Mouse (Mus musculus): ENCODE data around the gene Baiap2l2. TPM values are rescaled to one million over a fixed set of nuclear protein-coding genes. Genes with fewer than 3 reads are reported as not detected.
A peak's percentile ranks its signal among the peaks of the same experiment; 100 is the strongest.

Baiap2l2 gene
- polyA plus RNA-seq (2011; ENCODE audit: insufficient read depth, insufficient read length, low replicate concordance, missing spikeins) = not detected in 2 replicates

- Histone ChIP-seq H3K27ac (ENCODE audit: control insufficient read depth, insufficient read depth, low read depth, low read length, poor library complexity) (no peak within 1 kb of the TSS), H3K4me1 (ENCODE audit: control insufficient read depth, insufficient read depth, low read length) (no peaks in the 10 kb centered on the region; the same call in 1 of the 2 replicates), H3K4me3 (replicated peaks; ENCODE audit: control insufficient read depth, low read depth, low read length) (no peak within 1 kb of the TSS)
- no peak for TF ChIP-seq CTCF (IDR thresholded peaks at IDR 0.05; ENCODE audit: control insufficient read depth, insufficient read depth, low read length)
- no peak for TF ChIP-seq POLR2A (IDR thresholded peaks at IDR 0.05; ENCODE audit: borderline replicate concordance, control insufficient read depth, low read depth, low read length)
- 72% methylated on average over 10 of the region's 10 CpGs for WGBS
Measured at GRCm38 (mm10) chr15:79285399-79285798, at the start of gene Baiap2l2. Baiap2l2 (minus strand) TSS chr15:79285537.

- TF ChIP-seq CTCF (IDR thresholded peaks at IDR 0.05; ENCODE audit: control insufficient read depth, insufficient read depth, low read length) (no peak), POLR2A (IDR thresholded peaks at IDR 0.05; ENCODE audit: borderline replicate concordance, control insufficient read depth, low read depth, low read length) (no peak)
- H3K4me3 ChIP-seq (replicated peaks; ENCODE audit: control insufficient read depth, low read depth, low read length) = no peak overlapping the region
- no peak overlapping the region for H3K27ac ChIP-seq (ENCODE audit: control insufficient read depth, insufficient read depth, low read depth, low read length, poor library complexity)
- 64% methylated on average over 4 of the region's 4 CpGs for WGBS
- H3K4me1 ChIP-seq (ENCODE audit: control insufficient read depth, insufficient read depth, low read length) = no peaks in the 10 kb centered on the region; the same call in 1 of the 2 replicates
Measured at GRCm38 (mm10) chr15:79333409-79333808, 48.1 kb upstream of the Baiap2l2 start.

- Histone ChIP-seq H3K4me3 (replicated peaks; ENCODE audit: control insufficient read depth, low read depth, low read length) (no peak overlapping the region), H3K4me1 (ENCODE audit: control insufficient read depth, insufficient read depth, low read length) (peaks cover 1% of the 10 kb centered on the region; the same call in 1 of the 2 replicates), H3K27ac (ENCODE audit: control insufficient read depth, insufficient read depth, low read depth, low read length, poor library complexity) (no peak overlapping the region)
- TF ChIP-seq POLR2A (IDR thresholded peaks at IDR 0.05; ENCODE audit: borderline replicate concordance, control insufficient read depth, low read depth, low read length) = no peak
- TF ChIP-seq CTCF (IDR thresholded peaks at IDR 0.05; ENCODE audit: control insufficient read depth, insufficient read depth, low read length) = no peak
- 66% methylated on average over 4 of the region's 4 CpGs for WGBS
Measured at GRCm38 (mm10) chr15:79330521-79330920, 45.2 kb upstream of the Baiap2l2 start.

- no peak for TF ChIP-seq POLR2A (IDR thresholded peaks at IDR 0.05; ENCODE audit: borderline replicate concordance, control insufficient read depth, low read depth, low read length)
- no peak for TF ChIP-seq CTCF (IDR thresholded peaks at IDR 0.05; ENCODE audit: control insufficient read depth, insufficient read depth, low read length)
- H3K4me1 ChIP-seq (ENCODE audit: control insufficient read depth, insufficient read depth, low read length) = peaks cover 1% of the 10 kb centered on the region; the same call in 1 of the 2 replicates
- 89% methylated on average over 6 of the region's 6 CpGs for WGBS
- no peak overlapping the region for H3K4me3 ChIP-seq (replicated peaks; ENCODE audit: control insufficient read depth, low read depth, low read length)
- H3K27ac ChIP-seq (ENCODE audit: control insufficient read depth, insufficient read depth, low read depth, low read length, poor library complexity) = no peak overlapping the region
Measured at GRCm38 (mm10) chr15:79329979-79330363, 44.6 kb upstream of the Baiap2l2 start.

DNA sequence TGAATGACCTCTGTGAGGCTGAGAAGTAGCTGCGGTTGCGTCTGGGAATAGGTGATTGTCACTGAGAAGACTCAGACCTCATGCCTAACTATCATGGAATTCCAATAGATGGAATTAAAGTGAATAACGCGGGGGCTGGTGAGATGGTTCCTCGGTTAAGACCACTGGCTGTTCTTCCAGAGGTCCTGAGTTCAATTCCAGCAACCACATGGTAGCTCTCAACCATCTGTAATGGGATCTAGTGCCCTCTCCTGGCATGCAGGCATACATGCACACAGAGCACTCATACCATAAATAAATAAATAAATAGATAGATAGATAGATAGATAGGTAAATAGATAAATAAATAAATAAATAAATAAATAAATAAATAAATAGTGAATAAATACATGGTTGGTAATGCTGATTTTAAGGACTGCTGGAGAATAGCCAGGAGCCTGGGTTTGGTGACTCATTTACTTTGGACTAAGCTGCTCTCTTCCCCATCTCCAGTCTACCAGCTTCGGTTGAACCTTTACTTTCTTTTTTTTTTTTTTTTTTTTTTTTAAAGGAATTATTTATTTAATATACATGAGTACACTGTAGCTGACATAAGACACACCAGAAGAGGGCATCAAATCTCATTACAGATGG, 44.1 kb upstream of the Baiap2l2 start:
- H3K27ac ChIP-seq (ENCODE audit: control insufficient read depth, insufficient read depth, low read depth, low read length, poor library complexity) = no peak overlapping the region

GRCm38 (mm10) chr15:79328939-79329275, 43.6 kb upstream of the Baiap2l2 start:
- Histone ChIP-seq H3K4me3 (replicated peaks; ENCODE audit: control insufficient read depth, low read depth, low read length) (no peak overlapping the region), H3K4me1 (ENCODE audit: control insufficient read depth, insufficient read depth, low read length) (peaks cover 2% of the 10 kb centered on the region; the same call in 1 of the 2 replicates), H3K27ac (ENCODE audit: control insufficient read depth, insufficient read depth, low read depth, low read length, poor library complexity) (no peak overlapping the region)
- 74% methylated on average over 4 of the region's 4 CpGs for WGBS
- TF ChIP-seq POLR2A (IDR thresholded peaks at IDR 0.05; ENCODE audit: borderline replicate concordance, control insufficient read depth, low read depth, low read length) = no peak
- TF ChIP-seq CTCF (IDR thresholded peaks at IDR 0.05; ENCODE audit: control insufficient read depth, insufficient read depth, low read length) = no peak

More for the DNA sequence above, 44.1 kb upstream of the Baiap2l2 start:
- WGBS = 90% methylated on average over 6 of the region's 6 CpGs
- TF ChIP-seq POLR2A (IDR thresholded peaks at IDR 0.05; ENCODE audit: borderline replicate concordance, control insufficient read depth, low read depth, low read length) (no peak), CTCF (IDR thresholded peaks at IDR 0.05; ENCODE audit: control insufficient read depth, insufficient read depth, low read length) (no peak)
- Histone ChIP-seq H3K4me3 (replicated peaks; ENCODE audit: control insufficient read depth, low read depth, low read length) (no peak overlapping the region), H3K4me1 (ENCODE audit: control insufficient read depth, insufficient read depth, low read length) (peaks cover 1% of the 10 kb centered on the region; the same call in 1 of the 2 replicates)

DNA sequence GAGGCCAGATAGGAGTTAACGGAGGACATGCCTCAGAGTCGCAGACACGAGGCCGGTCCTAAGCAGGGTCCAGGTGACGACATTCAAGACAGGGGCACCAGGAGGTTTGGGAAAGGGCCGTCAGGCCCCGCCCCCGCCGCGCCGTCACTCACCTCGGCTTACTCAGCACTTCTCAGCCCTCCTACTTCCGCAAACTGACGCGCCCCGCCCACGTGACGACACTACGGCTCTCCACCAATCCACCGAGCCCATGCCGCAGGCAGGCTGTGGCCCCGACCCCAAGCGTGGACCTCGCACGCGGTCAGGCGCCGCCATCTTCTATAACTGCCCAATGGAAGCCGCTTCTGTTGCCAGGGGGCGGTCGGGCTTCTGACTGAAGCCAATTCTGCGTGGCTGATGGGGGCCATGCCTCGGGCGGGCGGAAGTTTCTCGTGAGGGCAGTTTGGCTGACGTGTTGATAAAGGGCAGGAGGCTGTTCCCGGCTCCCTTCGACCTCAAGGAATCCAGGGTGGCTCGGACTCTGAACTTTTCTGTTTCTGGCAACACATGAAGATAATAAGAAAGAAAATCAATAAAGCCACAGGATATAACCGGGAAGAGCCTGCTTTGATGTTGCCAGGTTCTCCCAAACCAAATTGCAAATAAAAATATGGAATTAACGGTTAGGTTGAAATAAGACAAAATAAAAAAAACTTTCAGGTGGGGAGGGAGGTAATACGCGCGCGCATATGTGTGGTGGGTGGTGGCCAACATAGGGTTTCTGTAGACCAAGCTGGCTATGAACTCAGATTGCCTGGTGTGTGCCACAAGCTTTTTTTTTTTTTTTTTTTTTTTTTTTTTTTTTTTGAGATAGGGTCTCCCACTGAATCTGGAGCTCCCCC, 43.0 kb upstream of the Baiap2l2 start, which contains the start of gene Pla2g6:
Gene Pla2g6 (minus strand): TSS at position 333 of the 881 bp plus-strand sequence.
- peaks cover 8% of the 10 kb centered on the region; the same call in 1 of the 2 replicates for H3K4me1 ChIP-seq (ENCODE audit: control insufficient read depth, insufficient read depth, low read length)
- 1% methylated on average over 45 of the region's 46 CpGs for WGBS

More for the DNA sequence above, 43.0 kb upstream of the Baiap2l2 start, which contains the start of gene Pla2g6:
- Histone ChIP-seq H3K27ac (ENCODE audit: control insufficient read depth, insufficient read depth, low read depth, low read length, poor library complexity) (peak within 1 kb of the TSS; percentile 64), H3K4me3 (replicated peaks; ENCODE audit: control insufficient read depth, low read depth, low read length) (peak within 1 kb of the TSS; percentile 87)
- TF ChIP-seq POLR2A (IDR thresholded peaks at IDR 0.05; ENCODE audit: borderline replicate concordance, control insufficient read depth, low read depth, low read length) (peak; percentile 55; the same call in 1 of the 2 replicates), CTCF (IDR thresholded peaks at IDR 0.05; ENCODE audit: control insufficient read depth, insufficient read depth, low read length) (0 out of 2 replicates have a peak, but pooled peaks have one; percentile 8)

Measured in bone marrow, adult 2 months (tissue).